Mouse (Mus musculus) gastrocnemius, postnatal 25 days (tissue): Measurements from ENCODE around the gene Sec22a. TPM values are rescaled to one million over a fixed set of nuclear protein-coding genes. Genes with fewer than 3 reads are reported as not detected.

Source experiments
- DNase-seq: peaks from one replicate; pipeline ENCODE4 v3.0.0; 2022
- long read RNA-seq, 2 experiments: library from polyadenylated mRNA; stranded (forward); transcript quantifications; one replicate each; pipeline ENCODE4 v2.0.0; 2021
- total RNA-seq, 2 experiments: library from RNA; stranded (reverse); gene quantifications; 1 replicate in 1 of 2; 2 replicates in 1 of 2; pipeline ENCODE4 v1.2.3; 2021

Gene Sec22a
- total RNA-seq = 1 to 10 TPM; 6.2 to 6.3 TPM
- long read RNA-seq, experiment 1, transcript Sec22a-201 (7 exons, 3,992 nt) = major isoform, 5 of 6 reads
- long read RNA-seq, experiment 1, partial matches to known transcripts = 0 of 6 reads
- long read RNA-seq, experiment 1, other reads (novel, unspliced or antisense) = 1 of 6 reads
- long read RNA-seq, experiment 2, transcript Sec22a-201 (7 exons, 3,992 nt) = major isoform, 9 of 11 reads
- long read RNA-seq, experiment 2, partial matches to known transcripts = 0 of 11 reads
- long read RNA-seq, experiment 2, other reads (novel, unspliced or antisense) = 2 of 11 reads

- peak; percentile 91 for DNase-seq
Observed at GRCm38 (mm10) chr16:35363150-35364062, at the start of gene Sec22a. TSS of gene Sec22a (minus strand) at chr16:35363918.

- no peak for DNase-seq
Observed at GRCm38 (mm10) chr16:35406706-35407105, 43.0 kb upstream of the Sec22a start.

GRCm38 (mm10) chr16:35406166-35406565 is 42.4 kb upstream of the Sec22a start:
- DNase-seq = no peak

GRCm38 (mm10) chr16:35405348-35406080 is 41.8 kb upstream of the Sec22a start:
- no peak for DNase-seq

- DNase-seq = no peak
Observed at GRCm38 (mm10) chr16:35404864-35405263, 41.1 kb upstream of the Sec22a start.

GRCm38 (mm10) chr16:35403891-35404290 is 40.2 kb upstream of the Sec22a start:
- no peak for DNase-seq

GRCm38 (mm10) chr16:35403356-35403755 is 39.6 kb upstream of the Sec22a start:
- no peak for DNase-seq

- DNase-seq = no peak
Observed at GRCm38 (mm10) chr16:35392813-35393212, 29.1 kb upstream of the Sec22a start.

GRCm38 (mm10) chr16:35385654-35386053 is 21.9 kb upstream of the Sec22a start:
- no peak for DNase-seq

- no peak for DNase-seq
Observed at GRCm38 (mm10) chr16:35380048-35380447, 16.3 kb upstream of the Sec22a start.

- DNase-seq = no peak
Observed at GRCm38 (mm10) chr16:35379344-35379743, 15.6 kb upstream of the Sec22a start.

- DNase-seq = no peak
Observed at GRCm38 (mm10) chr16:35364063-35364428, 328 bp upstream of the Sec22a start.

GRCm38 (mm10) chr16:35362221-35362620 is 1.5 kb downstream of the Sec22a start:
- no peak for DNase-seq

GRCm38 (mm10) chr16:35360593-35360992 is 3.1 kb downstream of the Sec22a start:
- DNase-seq = no peak

GRCm38 (mm10) chr16:35357449-35357848 is 6.3 kb downstream of the Sec22a start:
- DNase-seq = no peak

- DNase-seq = no peak
Observed at GRCm38 (mm10) chr16:35330451-35330850, 33.3 kb downstream of the Sec22a start.

- DNase-seq = no peak
Observed at GRCm38 (mm10) chr16:35319773-35320172, 43.9 kb downstream of the Sec22a start.

GRCm38 (mm10) chr16:35319335-35319734 is 44.4 kb downstream of the Sec22a start:
- no peak for DNase-seq

- no peak for DNase-seq
Observed at GRCm38 (mm10) chr16:35318397-35318796, 45.3 kb downstream of the Sec22a start.

GRCm38 (mm10) chr16:35317460-35317859 is 46.3 kb downstream of the Sec22a start:
- no peak for DNase-seq

- no peak for DNase-seq
Observed at GRCm38 (mm10) chr16:35316856-35317264, 46.9 kb downstream of the Sec22a start.

GRCm38 (mm10) chr16:35315496-35315895 is 48.2 kb downstream of the Sec22a start:
- DNase-seq = no peak

- DNase-seq = no peak
Observed at GRCm38 (mm10) chr16:35311586-35311985, 52.1 kb downstream of the Sec22a start.
